13 mouse cellular contexts compared by ENCODE assay signal in genomic region chr2:165136049-165136448, GRCm38 (mm10). TPM values are rescaled to one million over a fixed set of nuclear protein-coding genes. Genes with fewer than 3 reads are reported as not detected.
A peak's percentile ranks its signal among the peaks of the same experiment; 100 is the strongest.
DNase-seq lines count a peak whose midpoint lies in the region; ATAC-seq and TF ChIP-seq lines count a peak whose summit lies in the region.
"Had no signal": no experiment of that assay in that cellular context is flagged by ENCODE, and none has a peak within 500 bp of the region (broad histone marks: within the 10 kb centered on the region; RNA-seq: fewer than 3 reads in every experiment).

No protein-coding gene starts in this region.

- no peak for TF ChIP-seq CTCF in forebrain, postnatal 0 days (IDR thresholded peaks at IDR 0.05; ENCODE audit: low read depth)
- no peak for TF ChIP-seq CTCF in midbrain, postnatal 0 days (IDR thresholded peaks at IDR 0.05)

- H3K9ac ChIP-seq in kidney, embryonic 14.5 days (ENCODE audit: low read depth, low read length): peak overlapping the region; percentile 23; the same call in 1 of the 2 replicates
- H3K9ac ChIP-seq in kidney, embryonic 16.5 days (replicated peaks; ENCODE audit: low read length): no peak overlapping the region
- H3K9ac ChIP-seq in forebrain, postnatal 0 days: peak overlapping the region; percentile 35; the same call in 1 of the 2 replicates
- H3K9ac ChIP-seq in midbrain, postnatal 0 days (replicated peaks; ENCODE audit: low read length, poor library complexity, severe bottlenecking): peak overlapping the region; percentile 13; the same call in 1 of the 2 replicates

- no peak overlapping the region for H3K4me2 ChIP-seq in kidney, embryonic 14.5 days (replicated peaks; ENCODE audit: low read depth, low read length)
- H3K4me2 ChIP-seq in kidney, embryonic 16.5 days (replicated peaks; ENCODE audit: low read depth, low read length): no peak overlapping the region
- no peak overlapping the region for H3K4me2 ChIP-seq in forebrain, postnatal 0 days (ENCODE audit: low read depth)
- no peak overlapping the region for H3K4me2 ChIP-seq in midbrain, postnatal 0 days (ENCODE audit: low read depth, low read length, poor library complexity, severe bottlenecking)

- ATAC-seq in kidney, embryonic 14.5 days (ENCODE audit: low FRiP score, low TSS enrichment): no peak
- no peak for ATAC-seq in kidney, embryonic 16.5 days (ENCODE audit: low FRiP score, low TSS enrichment)
- peak; percentile 71 for ATAC-seq in forebrain, postnatal 0 days
- peak; percentile 48; the same call in 1 of the 2 replicates for ATAC-seq in midbrain, postnatal 0 days (ENCODE audit: low FRiP score)

- WGBS in kidney, embryonic 14.5 days: 30% methylated on average over 16 of the region's 16 CpGs
- 36% methylated on average over 16 of the region's 16 CpGs for WGBS in kidney, embryonic 16.5 days
- 8% methylated on average over 16 of the region's 16 CpGs for WGBS in forebrain, postnatal 0 days
- 9% methylated on average over 16 of the region's 16 CpGs for WGBS in midbrain, postnatal 0 days

- DNase-seq in R1 (ENCODE audit: low read depth, low spot score): peak; percentile 69
- peak; percentile 65 for DNase-seq in forebrain, postnatal 0 days
- peak; percentile 65 for DNase-seq in midbrain, postnatal 0 days (ENCODE audit: low spot score)
- no peak for DNase-seq in cerebellum, adult 18-20 months
- no peak for DNase-seq in frontal cortex, postnatal 10 days (ENCODE audit: low spot score in 2 of 2)
- DNase-seq in left cerebral cortex, adult 8-10 months (ENCODE audit: low spot score in 2 of 2): no peak
- DNase-seq: lung, postnatal 14 days had no signal

- no peak overlapping the region for H3K4me3 ChIP-seq in kidney, embryonic 14.5 days (ENCODE audit: low read length)
- H3K4me3 ChIP-seq in kidney, embryonic 16.5 days (ENCODE audit: low read length): no peak overlapping the region
- no peak overlapping the region for H3K4me3 ChIP-seq in forebrain, postnatal 0 days (ENCODE audit: low read depth, low read length)
- H3K4me3 ChIP-seq in midbrain, postnatal 0 days (ENCODE audit: low read depth, low read length): no peak overlapping the region

- H3K4me1 ChIP-seq in kidney, embryonic 14.5 days (ENCODE audit: control insufficient read depth, insufficient read depth, low read length): peaks cover 23% of the 10 kb centered on the region
- peaks cover 24% of the 10 kb centered on the region for H3K4me1 ChIP-seq in kidney, embryonic 16.5 days (ENCODE audit: insufficient read depth, low read length)
- H3K4me1 ChIP-seq in forebrain, postnatal 0 days (ENCODE audit: insufficient read depth): no peaks in the 10 kb centered on the region; the same call in 1 of the 2 replicates
- peaks cover 12% of the 10 kb centered on the region for H3K4me1 ChIP-seq in midbrain, postnatal 0 days (ENCODE audit: insufficient read depth, low read length)

- H3K27ac ChIP-seq in kidney, embryonic 14.5 days (ENCODE audit: low read depth, low read length): no peak overlapping the region
- H3K27ac ChIP-seq in kidney, embryonic 16.5 days (ENCODE audit: low read length): no peak overlapping the region
- H3K27ac ChIP-seq in forebrain, postnatal 0 days (ENCODE audit: low read depth, low read length): peak overlapping the region; percentile 66
- H3K27ac ChIP-seq in midbrain, postnatal 0 days (ENCODE audit: low read depth, low read length): peak overlapping the region; percentile 43; the same call in 1 of the 2 replicates

- H3K27me3 ChIP-seq in kidney, embryonic 14.5 days (ENCODE audit: control insufficient read depth, insufficient read depth, low read length): peaks cover 17% of the 10 kb centered on the region; the same call in 1 of the 2 replicates
- H3K27me3 ChIP-seq in kidney, embryonic 16.5 days (ENCODE audit: insufficient read depth, low read length): peaks cover 16% of the 10 kb centered on the region; the same call in 1 of the 2 replicates
- H3K27me3 ChIP-seq in forebrain, postnatal 0 days (ENCODE audit: insufficient read depth, low read length): no peaks in the 10 kb centered on the region
- H3K27me3 ChIP-seq in midbrain, postnatal 0 days (ENCODE audit: insufficient read depth, low read length): no peaks in the 10 kb centered on the region

- H3K36me3 ChIP-seq in kidney, embryonic 14.5 days (ENCODE audit: control insufficient read depth, insufficient read depth, low read length): no peaks in the 10 kb centered on the region
- no peaks in the 10 kb centered on the region for H3K36me3 ChIP-seq in kidney, embryonic 16.5 days (ENCODE audit: insufficient read depth, low read length)
- no peaks in the 10 kb centered on the region for H3K36me3 ChIP-seq in forebrain, postnatal 0 days (ENCODE audit: insufficient read depth)
- no peaks in the 10 kb centered on the region for H3K36me3 ChIP-seq in midbrain, postnatal 0 days (ENCODE audit: insufficient read depth, low read length)

- H3K9me3 ChIP-seq in kidney, embryonic 14.5 days (ENCODE audit: control insufficient read depth, low read length): no peaks in the 10 kb centered on the region
- H3K9me3 ChIP-seq in kidney, embryonic 16.5 days (ENCODE audit: low read length): no peaks in the 10 kb centered on the region
- no peaks in the 10 kb centered on the region for H3K9me3 ChIP-seq in forebrain, postnatal 0 days (ENCODE audit: low read length)
- H3K9me3 ChIP-seq in midbrain, postnatal 0 days (ENCODE audit: low read length): no peaks in the 10 kb centered on the region

RNA-seq across cellular contexts. Expression of gene 1700025C18Rik, which starts 45.5 kb away (rescaled TPM):
- polyA plus RNA-seq in kidney, embryonic 14.5 days (2014; fragmentation: Nextera tagmentation; extraction: Ambion mirVana): not detected in 2 replicates
- polyA plus RNA-seq in kidney, embryonic 16.5 days (2015; fragmentation: Nextera tagmentation; extraction: Ambion mirVana): not detected in 2 replicates
- total RNA-seq in forebrain, postnatal 0 days (2014; rRNA removed): not detected in 2 replicates
- polyA plus RNA-seq in forebrain, postnatal 0 days (2015; fragmentation: Nextera tagmentation; extraction: Ambion mirVana): not detected in 2 replicates
- not detected in 2 replicates for total RNA-seq in midbrain, postnatal 0 days (2014; rRNA removed)
- not detected in 2 replicates for polyA plus RNA-seq in midbrain, postnatal 0 days (2015; fragmentation: Nextera tagmentation; extraction: Ambion mirVana)
- total RNA-seq in left cerebral cortex, adult 8-10 months (2022): not detected
- total RNA-seq: gastrocnemius, adult 18-20 months had no signal
- polyA plus RNA-seq: C2C12; large intestine, adult 2 months; small intestine, adult 2 months had no signal

Comparison
In these comparisons a context has a peak if more than half of its experiments do, and no peak if none do; other contexts are left out.
1. ATAC-seq: peak in forebrain, postnatal 0 days (single experiment) and midbrain, postnatal 0 days (single experiment); none in kidney, embryonic 14.5 days (single experiment) and kidney, embryonic 16.5 days (single experiment).
2. H3K27ac ChIP-seq: peak in forebrain, postnatal 0 days (single experiment) and midbrain, postnatal 0 days (single experiment); none in kidney, embryonic 14.5 days (single experiment) and kidney, embryonic 16.5 days (single experiment).
3. DNase-seq: peak in R1 (single experiment), forebrain, postnatal 0 days (single experiment) and midbrain, postnatal 0 days (single experiment); none in cerebellum, adult 18-20 months (0 of 2), frontal cortex, postnatal 10 days (0 of 2) and left cerebral cortex, adult 8-10 months (0 of 2).